Mouse (Mus musculus): ENCODE results near the gene Atp1a2.

DNA sequence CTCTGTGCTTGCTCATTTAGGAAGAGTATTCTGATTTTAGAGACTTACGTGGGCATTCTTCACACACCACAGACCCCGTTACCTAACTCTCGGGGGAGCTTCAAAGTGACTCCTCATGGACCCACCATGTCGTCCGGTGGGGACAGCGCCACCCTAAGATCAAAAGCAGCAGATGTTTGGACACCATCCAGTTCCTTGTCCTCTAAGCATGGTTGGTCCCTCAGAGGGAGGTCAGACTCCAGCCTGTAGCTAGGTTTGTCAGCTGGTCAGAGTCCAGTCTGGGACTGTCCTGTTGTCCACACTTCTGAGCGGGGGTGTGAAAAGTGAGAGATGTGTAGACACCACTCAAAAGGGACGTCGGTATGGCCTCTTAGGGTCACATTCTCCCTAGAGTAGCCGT is 48.8 kb upstream of the Atp1a2 start:
- TF ChIP-seq POLR2A (IDR thresholded peaks at IDR 0.05; ENCODE audit: low read depth, low read length) (no peak), CTCF (IDR thresholded peaks at IDR 0.05; ENCODE audit: extremely low read depth, insufficient read length, insufficient replicate concordance, low read depth, low read length) (no peak)
